Mouse (Mus musculus): Measurements from ENCODE around the gene H2-DMb2. TPM values are rescaled to one million over a fixed set of nuclear protein-coding genes. Genes with fewer than 3 reads are reported as not detected.

The H2-DMb2 gene
- polyA plus RNA-seq, 1 experiment from 2014 or later = 0.23 TPM

GRCm38 (mm10) chr17:34119249-34120179 is 23.6 kb upstream of the H2-DMb2 start, which contains the start of gene H2-DMa:
H2-DMa (plus strand) TSS chr17:34119541.
- Histone ChIP-seq H3K9me3 (no peaks in the 10 kb centered on the region), H3K9ac (replicated peaks) (peak within 1 kb of the TSS; percentile 98), H3K4me1 (peaks cover 36% of the 10 kb centered on the region), H3K27ac (replicated peaks) (peak within 1 kb of the TSS; percentile 100), H3K4me3 (peak within 1 kb of the TSS; percentile 99), H3K27me3 (no peaks in the 10 kb centered on the region), H3K4me2 (replicated peaks) (peak within 1 kb of the TSS; percentile 98), H3K36me3 (peaks cover 32% of the 10 kb centered on the region)
- peak; percentile 71 for ATAC-seq (ENCODE audit: low FRiP score, low read depth)
- WGBS = under 1% methylated on average over 96 of the region's 96 CpGs

GRCm38 (mm10) chr17:34120180-34120723 is 22.9 kb upstream of the H2-DMb2 start:
- Histone ChIP-seq H3K27me3 (no peaks in the 10 kb centered on the region), H3K27ac (replicated peaks) (peak overlapping the region; percentile 100), H3K4me3 (peak overlapping the region; percentile 99), H3K4me2 (replicated peaks) (peak overlapping the region; percentile 98), H3K4me1 (peaks cover 31% of the 10 kb centered on the region), H3K9me3 (no peaks in the 10 kb centered on the region), H3K9ac (replicated peaks) (peak overlapping the region; percentile 98), H3K36me3 (peaks cover 25% of the 10 kb centered on the region)
- ATAC-seq (ENCODE audit: low FRiP score, low read depth) = peak; percentile 10
- under 1% methylated on average over 38 of the region's 42 CpGs for WGBS

GRCm38 (mm10) chr17:34120814-34121171 is 22.3 kb upstream of the H2-DMb2 start:
- no peaks in the 10 kb centered on the region for H3K27me3 ChIP-seq
- H3K9ac ChIP-seq (replicated peaks) = peak overlapping the region; percentile 98
- H3K4me1 ChIP-seq = peaks cover 26% of the 10 kb centered on the region
- H3K4me2 ChIP-seq (replicated peaks) = peak overlapping the region; percentile 98
- H3K4me3 ChIP-seq = peak overlapping the region; percentile 99
- peak; percentile 7 for ATAC-seq (ENCODE audit: low FRiP score, low read depth)
- no peaks in the 10 kb centered on the region for H3K9me3 ChIP-seq
- WGBS = under 1% methylated on average over 31 of the region's 31 CpGs
- H3K36me3 ChIP-seq = peaks cover 19% of the 10 kb centered on the region
- H3K27ac ChIP-seq (replicated peaks) = peak overlapping the region; percentile 100

- Histone ChIP-seq H3K27ac (replicated peaks) (peak overlapping the region; percentile 100), H3K27me3 (no peaks in the 10 kb centered on the region), H3K36me3 (peaks cover 15% of the 10 kb centered on the region), H3K4me3 (peak overlapping the region; percentile 99), H3K4me2 (replicated peaks) (peak overlapping the region; percentile 98), H3K4me1 (peaks cover 23% of the 10 kb centered on the region), H3K9ac (replicated peaks) (peak overlapping the region; percentile 98), H3K9me3 (no peaks in the 10 kb centered on the region)
- WGBS = 0% methylated on average over 32 of the region's 35 CpGs
- peak; percentile 25 for ATAC-seq (ENCODE audit: low FRiP score, low read depth)
Measured at GRCm38 (mm10) chr17:34121172-34121878, 21.8 kb upstream of the H2-DMb2 start.

GRCm38 (mm10) chr17:34121879-34122187 is 21.3 kb upstream of the H2-DMb2 start:
- H3K36me3 ChIP-seq = peaks cover 10% of the 10 kb centered on the region
- peak overlapping the region; percentile 99 for H3K4me3 ChIP-seq
- H3K4me2 ChIP-seq (replicated peaks) = peak overlapping the region; percentile 98
- H3K9me3 ChIP-seq = no peaks in the 10 kb centered on the region
- peak overlapping the region; percentile 100 for H3K27ac ChIP-seq (replicated peaks)
- peaks cover 4% of the 10 kb centered on the region; the same call in 1 of the 2 replicates for H3K27me3 ChIP-seq
- peaks cover 18% of the 10 kb centered on the region for H3K4me1 ChIP-seq
- 4% methylated on average over 7 of the region's 10 CpGs for WGBS
- no peak for ATAC-seq (ENCODE audit: low FRiP score, low read depth)
- peak overlapping the region; percentile 98 for H3K9ac ChIP-seq (replicated peaks)

GRCm38 (mm10) chr17:34122188-34122984 is 20.7 kb upstream of the H2-DMb2 start, which contains the start of gene Brd2:
Brd2 (minus strand) TSS chr17:34122634.
- Histone ChIP-seq H3K36me3 (peaks cover 6% of the 10 kb centered on the region), H3K4me1 (peaks cover 12% of the 10 kb centered on the region), H3K9ac (replicated peaks) (peak within 1 kb of the TSS; percentile 98), H3K27ac (replicated peaks) (peak within 1 kb of the TSS; percentile 100), H3K4me2 (replicated peaks) (peak within 1 kb of the TSS; percentile 98), H3K27me3 (peaks cover 10% of the 10 kb centered on the region), H3K4me3 (peak within 1 kb of the TSS; percentile 99), H3K9me3 (no peaks in the 10 kb centered on the region)
- WGBS = under 1% methylated on average over 62 of the region's 75 CpGs
- ATAC-seq (ENCODE audit: low FRiP score, low read depth) = peak; percentile 57

GRCm38 (mm10) chr17:34123111-34123510 is 20.0 kb upstream of the H2-DMb2 start:
- Histone ChIP-seq H3K4me1 (peaks cover 14% of the 10 kb centered on the region), H3K9ac (replicated peaks) (peak overlapping the region; percentile 98), H3K27me3 (peaks cover 12% of the 10 kb centered on the region), H3K36me3 (peaks cover 6% of the 10 kb centered on the region), H3K4me3 (peak overlapping the region; percentile 99), H3K27ac (replicated peaks) (peak overlapping the region; percentile 100; the same call in 1 of the 2 replicates), H3K9me3 (no peaks in the 10 kb centered on the region), H3K4me2 (replicated peaks) (peak overlapping the region; percentile 98)
- ATAC-seq (ENCODE audit: low FRiP score, low read depth) = no peak
- WGBS = 5% methylated on average over 7 of the region's 7 CpGs

- Histone ChIP-seq H3K4me1 (peaks cover 15% of the 10 kb centered on the region), H3K4me3 (peak overlapping the region; percentile 99), H3K27me3 (peaks cover 13% of the 10 kb centered on the region), H3K36me3 (peaks cover 2% of the 10 kb centered on the region), H3K27ac (replicated peaks) (peak overlapping the region; percentile 100; the same call in 1 of the 2 replicates), H3K4me2 (replicated peaks) (peak overlapping the region; percentile 98), H3K9ac (replicated peaks) (peak overlapping the region; percentile 98), H3K9me3 (no peaks in the 10 kb centered on the region)
- ATAC-seq (ENCODE audit: low FRiP score, low read depth) = no peak
- 7% methylated on average over 2 of the region's 2 CpGs for WGBS
Measured at GRCm38 (mm10) chr17:34123518-34123917, 19.6 kb upstream of the H2-DMb2 start.

- H3K9me3 ChIP-seq = no peaks in the 10 kb centered on the region
- no peak overlapping the region for H3K27ac ChIP-seq (replicated peaks)
- no peak overlapping the region for H3K4me3 ChIP-seq
- H3K27me3 ChIP-seq = peaks cover 23% of the 10 kb centered on the region
- no peak overlapping the region for H3K4me2 ChIP-seq (replicated peaks)
- ATAC-seq (ENCODE audit: low FRiP score, low read depth) = no peak
- 91% methylated on average over 6 of the region's 6 CpGs for whole genome bisulfite sequencing
- H3K4me1 ChIP-seq = peaks cover 22% of the 10 kb centered on the region
- H3K36me3 ChIP-seq = no peaks in the 10 kb centered on the region
- H3K9ac ChIP-seq (replicated peaks) = no peak overlapping the region
Measured at GRCm38 (mm10) chr17:34124649-34125048, 18.5 kb upstream of the H2-DMb2 start.

- Histone ChIP-seq H3K4me3 (no peak overlapping the region), H3K9me3 (no peaks in the 10 kb centered on the region), H3K27ac (replicated peaks) (no peak overlapping the region), H3K4me1 (peaks cover 26% of the 10 kb centered on the region), H3K27me3 (peaks cover 24% of the 10 kb centered on the region), H3K36me3 (no peaks in the 10 kb centered on the region), H3K4me2 (replicated peaks) (no peak overlapping the region), H3K9ac (replicated peaks) (0 out of 2 replicates have a peak overlapping the region, but pooled peaks have one; percentile 4)
- no peak for ATAC-seq (ENCODE audit: low FRiP score, low read depth)
- 68% methylated on average over 9 of the region's 9 CpGs for WGBS
Measured at GRCm38 (mm10) chr17:34126826-34127420, 16.2 kb upstream of the H2-DMb2 start.

- Histone ChIP-seq H3K4me1 (peaks cover 26% of the 10 kb centered on the region), H3K27me3 (peaks cover 24% of the 10 kb centered on the region), H3K27ac (replicated peaks) (no peak overlapping the region), H3K4me3 (no peak overlapping the region), H3K36me3 (no peaks in the 10 kb centered on the region), H3K4me2 (replicated peaks) (no peak overlapping the region), H3K9ac (replicated peaks) (no peak overlapping the region), H3K9me3 (no peaks in the 10 kb centered on the region)
- 31% methylated on average over 6 of the region's 6 CpGs for WGBS
- ATAC-seq (ENCODE audit: low FRiP score, low read depth) = no peak
Measured at GRCm38 (mm10) chr17:34127475-34127874, 15.6 kb upstream of the H2-DMb2 start.
